Mouse (Mus musculus) layer of hippocampus, adult 9-10 months (tissue): ENCODE results near the gene Mpo.

Experiments
- DNase-seq: peaks from one replicate; pipeline ENCODE4 v3.0.0; 2022; ENCODE audit warnings: low spot score

Gene Mpo

DNA sequence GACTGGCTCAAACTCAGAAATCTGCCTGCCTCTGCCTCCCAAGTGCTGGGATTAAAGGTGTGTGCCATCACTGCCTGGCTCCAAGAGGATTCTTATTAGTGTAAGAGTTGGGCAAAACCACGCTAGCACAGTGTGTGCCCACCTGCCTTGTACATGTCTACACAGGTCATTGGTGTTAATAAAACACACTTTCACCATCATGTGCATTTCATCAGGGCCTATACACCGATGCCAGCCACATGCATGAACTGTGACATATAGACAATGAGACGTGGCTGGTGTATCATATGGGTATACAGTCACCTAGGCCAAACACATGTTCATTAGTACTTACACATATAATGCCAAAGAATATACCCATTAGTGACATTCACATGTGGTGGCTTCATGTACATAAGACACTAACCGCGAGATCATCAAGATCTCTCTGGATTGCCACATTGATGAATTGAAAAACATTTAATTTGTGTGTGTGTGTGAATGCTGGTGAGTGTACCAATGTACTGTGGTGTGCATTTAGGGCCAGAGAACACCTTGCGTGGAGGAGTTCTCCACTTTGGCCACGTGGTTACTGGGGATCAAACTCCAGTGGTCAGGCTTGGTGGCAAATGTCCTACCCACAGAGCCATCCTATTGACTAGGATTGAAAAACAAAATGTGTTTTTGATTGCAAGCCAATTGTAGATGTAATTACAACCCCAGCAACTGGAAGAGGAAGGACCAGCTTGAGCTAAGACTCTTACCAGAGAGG is 35.0 kb upstream of the Mpo start:
- no peak for DNase-seq

DNA sequence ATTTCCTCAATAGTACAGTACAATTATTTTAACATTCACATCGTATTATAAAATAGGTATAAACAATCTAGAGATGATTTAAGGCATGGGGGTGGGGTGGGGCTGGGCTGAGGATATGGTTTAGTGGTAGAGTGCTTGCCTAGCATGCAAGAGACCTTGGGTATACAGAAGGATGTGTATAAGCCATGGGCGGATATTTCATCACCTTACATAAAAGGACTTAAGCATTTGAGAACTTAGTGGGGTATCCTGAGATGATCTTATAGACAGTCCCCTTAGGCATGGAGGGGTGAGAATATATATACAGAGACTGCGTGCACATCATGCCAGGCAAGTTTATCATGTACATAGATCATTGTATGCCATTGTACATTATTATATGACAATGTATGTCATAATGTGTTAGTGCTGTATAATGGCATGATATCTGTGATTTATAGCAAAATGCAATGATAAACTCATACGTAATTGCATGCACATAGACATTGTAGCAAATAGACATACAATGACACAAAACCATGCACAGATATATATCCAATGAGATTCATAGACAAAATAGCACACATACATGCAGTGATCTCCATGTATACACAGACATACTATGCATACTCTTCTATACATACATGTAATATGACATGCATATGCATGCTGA is 34.3 kb upstream of the Mpo start:
- no peak for DNase-seq

DNA sequence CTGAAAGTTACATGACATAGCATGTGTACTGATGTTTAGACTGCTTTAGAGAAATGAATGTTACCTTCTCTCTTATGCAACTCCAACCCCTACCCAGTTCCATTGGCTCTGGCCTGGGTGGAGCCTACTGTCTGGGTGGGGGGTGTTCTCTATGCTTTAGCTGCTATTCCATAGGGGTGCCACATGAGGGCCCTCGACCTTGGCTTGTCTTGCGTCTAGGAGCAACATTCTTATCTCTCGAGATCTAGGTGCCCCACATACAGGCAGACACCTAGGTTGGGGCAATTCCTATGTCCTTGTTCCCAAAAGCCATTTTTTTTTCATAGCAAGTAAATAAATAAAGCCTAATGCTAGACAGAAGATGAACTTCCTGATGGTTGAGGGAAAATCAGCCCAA is 33.8 kb upstream of the Mpo start:
- no peak for DNase-seq

DNA sequence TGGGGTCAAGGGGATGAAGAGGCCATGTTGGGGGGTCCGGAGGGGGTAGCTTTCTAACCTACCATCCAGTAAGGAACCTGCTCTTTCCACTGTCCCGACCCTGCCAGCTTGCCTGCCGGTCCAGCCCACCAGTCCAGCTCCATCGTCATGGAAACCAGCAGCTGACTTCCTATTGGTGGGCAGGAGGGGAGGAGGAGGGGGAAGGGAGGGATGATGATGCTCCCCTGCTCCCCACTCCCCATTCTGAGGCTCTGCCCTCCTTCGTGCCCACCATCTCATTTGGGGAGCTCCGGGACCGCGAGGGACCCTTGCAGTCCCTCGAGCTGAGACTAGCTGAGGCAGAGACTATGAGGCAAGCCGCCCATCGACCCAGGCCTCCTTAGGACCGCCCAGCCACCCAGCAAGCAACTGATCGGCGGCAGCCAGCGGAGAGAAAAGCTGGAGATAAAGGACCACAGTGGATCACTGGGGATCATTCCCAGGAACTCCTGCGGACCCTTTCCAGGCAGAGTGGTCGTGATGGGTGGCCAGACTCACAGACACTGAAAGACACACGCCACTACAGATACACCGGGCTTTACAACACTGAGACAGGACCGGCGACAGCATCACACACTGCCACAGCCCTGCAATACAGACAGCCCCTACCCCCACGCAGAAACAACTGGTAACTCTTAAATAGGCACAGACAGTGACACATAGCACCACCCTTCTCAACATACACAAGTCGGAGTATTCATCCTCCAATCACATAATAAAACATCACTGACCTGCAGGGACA is 32.9 kb upstream of the Mpo start, which contains the start of gene Tspoap1:
Gene Tspoap1, plus strand, starts transcription at position 241 of the 781 bp plus-strand sequence.
- DNase-seq = no peak

DNA sequence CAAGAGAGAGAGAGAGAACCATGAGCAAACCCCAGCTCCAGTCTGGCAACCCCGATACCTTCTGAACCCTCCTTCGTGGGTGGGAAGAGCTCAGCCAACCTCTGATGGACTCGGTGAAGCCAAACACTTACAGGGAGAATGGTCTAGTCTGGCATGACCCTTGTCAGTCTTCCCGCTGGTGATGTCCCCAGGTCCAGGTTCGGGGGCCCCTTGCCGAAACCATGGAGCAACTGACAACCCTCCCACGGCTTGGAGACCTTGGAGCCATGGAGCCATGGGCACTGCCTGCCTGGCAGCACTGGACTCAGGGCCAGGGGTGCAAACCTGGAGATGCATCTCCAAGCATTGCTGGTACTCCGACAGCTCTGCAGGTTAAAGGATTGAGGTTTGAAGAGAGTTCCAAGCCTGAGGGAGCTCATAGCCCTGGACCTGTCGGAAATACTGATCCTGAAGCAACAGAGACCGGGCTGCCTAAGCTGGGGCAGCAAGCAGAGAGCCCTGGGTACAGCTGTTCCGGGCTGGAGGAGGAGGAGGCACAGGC is 32.1 kb upstream of the Mpo start:
- no peak for DNase-seq

DNA sequence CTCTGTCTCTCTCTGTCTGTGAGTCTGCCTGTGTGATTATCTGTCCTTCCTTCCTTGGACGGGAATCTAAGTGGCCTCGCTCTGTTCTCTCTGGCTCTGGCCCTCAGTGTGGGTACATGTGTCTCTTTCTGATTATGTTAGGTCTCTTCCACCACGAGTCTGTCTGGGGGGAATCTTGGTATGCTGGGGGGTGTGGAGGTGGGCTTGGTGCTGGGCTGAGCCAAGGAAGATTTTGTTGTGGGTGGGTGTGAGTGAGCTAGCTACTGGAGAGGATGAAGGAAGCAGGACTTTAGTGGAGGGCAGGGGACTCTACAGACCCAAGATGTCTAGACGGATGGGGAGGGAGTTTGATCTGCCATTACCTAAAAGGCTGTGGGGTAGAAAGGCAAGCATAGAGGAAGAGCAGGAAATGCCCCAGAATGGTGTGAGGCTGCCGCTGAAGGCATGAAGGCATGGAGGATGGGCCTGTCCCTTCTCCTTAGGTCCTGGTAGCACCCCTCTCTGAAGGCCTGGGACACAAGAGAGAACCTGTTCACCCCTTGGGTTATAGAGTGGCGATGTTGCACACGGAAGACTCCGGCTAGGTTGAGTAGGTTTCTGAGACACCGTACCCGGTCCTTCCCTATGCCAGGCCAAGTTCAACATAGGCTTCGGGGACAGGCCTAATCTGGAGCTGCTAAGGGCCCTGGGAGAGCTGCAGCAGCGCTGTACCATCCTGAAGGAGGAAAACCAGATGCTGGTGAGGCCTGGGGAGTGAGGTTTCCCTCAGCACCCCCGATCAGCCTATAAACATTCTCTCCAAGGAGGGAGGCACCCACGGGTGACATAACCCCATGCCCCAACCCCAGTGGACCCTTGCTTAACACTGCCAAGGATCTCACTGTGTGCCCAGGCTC is 31.3 kb upstream of the Mpo start:
- DNase-seq = no peak

DNA sequence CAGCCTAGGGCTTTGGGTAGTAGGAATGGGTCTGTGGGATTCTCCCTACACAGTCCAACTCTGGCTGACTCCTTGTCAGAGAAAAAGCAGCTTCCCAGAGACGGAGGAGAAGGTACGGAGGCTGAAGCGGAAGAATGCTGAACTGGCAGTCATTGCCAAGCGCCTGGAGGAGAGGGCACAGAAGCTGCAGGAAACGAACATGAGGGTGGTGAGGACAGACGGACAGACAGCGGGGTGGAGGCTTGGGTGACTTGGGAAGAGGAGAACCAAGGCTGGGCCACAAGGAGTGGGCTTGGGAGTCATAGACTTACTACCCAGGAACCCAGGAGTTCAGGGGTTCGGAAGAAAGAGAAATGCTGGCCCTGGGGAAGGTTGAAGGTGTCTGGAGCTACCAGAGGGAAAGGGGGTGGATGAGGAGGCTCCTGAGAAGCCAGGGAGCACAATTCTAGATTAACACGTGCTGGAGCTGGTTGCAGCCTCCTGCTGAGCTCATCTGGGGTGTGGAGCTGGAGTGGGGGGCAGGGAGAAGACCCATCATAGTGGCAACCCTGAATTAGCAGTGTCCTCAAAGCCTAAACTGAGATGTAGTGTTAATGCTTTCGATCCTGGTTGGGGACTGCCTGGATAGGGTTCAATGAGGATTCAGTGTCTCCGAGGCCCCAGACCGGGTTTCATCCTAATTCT is 30.5 kb upstream of the Mpo start:
- no peak for DNase-seq

DNA sequence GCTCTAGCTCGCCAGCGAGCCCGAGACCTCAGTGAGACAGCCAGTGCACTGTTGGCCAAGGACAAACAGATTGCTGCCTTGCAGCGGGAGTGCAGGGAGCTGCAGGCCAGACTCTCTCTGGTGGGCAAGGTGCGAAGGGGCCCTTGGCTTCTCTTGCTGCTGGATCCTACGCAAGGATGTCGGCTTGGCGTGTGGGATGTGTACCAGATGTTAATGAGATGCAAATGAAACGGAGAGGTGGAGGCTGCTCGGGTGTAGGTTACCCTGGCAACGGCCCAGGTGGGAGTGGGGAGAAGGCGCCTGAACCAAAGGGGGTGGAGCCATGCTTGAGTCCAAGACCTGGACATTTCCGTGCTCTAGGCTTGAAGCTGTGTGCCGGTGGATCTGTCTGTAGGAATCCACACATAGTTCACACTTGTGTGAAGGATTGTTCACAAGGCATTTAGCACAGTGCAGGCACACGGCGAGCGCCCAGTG is 29.8 kb upstream of the Mpo start:
- no peak for DNase-seq

DNA sequence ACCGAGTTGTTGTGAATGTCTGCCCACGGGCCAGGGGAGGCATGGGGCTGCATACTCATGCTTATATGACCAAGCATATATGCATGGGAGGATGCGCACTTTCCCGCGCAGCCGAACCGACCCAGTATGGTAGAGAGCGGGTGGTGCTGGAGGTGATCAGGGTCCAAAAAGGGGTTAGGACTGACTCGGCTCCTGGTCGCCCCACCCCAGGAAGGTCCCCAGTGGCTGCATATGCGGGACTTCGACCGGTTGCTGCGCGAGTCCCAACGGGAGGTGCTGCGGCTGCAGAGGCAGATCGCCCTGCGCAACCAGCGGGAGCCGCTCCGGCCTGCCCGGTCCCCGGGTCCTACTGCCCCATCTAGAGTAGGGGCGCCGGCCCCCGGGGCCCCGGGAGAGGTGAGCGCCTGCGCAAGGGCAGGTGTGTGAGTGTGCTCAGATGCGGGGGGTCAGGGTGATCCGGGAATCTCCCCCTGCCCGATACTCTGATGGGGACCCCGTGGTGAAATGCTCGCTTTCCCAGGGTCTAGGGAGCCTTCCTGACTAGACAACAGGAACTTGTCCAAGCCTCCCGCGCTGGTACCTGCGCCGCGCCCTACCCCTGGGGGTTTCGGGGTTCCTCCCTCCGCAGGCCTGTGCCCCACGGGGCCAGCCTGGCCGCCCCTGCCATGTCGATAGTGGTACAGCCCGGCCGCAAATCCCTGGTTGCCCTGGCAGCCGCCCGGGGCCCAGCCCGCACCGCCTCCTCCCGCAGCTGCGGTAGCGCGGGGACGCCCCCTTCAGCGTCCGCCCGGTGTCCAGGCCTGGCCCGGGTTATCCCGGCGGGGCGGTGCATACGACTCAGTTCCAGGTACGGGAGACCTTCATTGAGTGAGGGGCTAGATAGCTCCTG is 29.1 kb upstream of the Mpo start:
- no peak for DNase-seq

DNA sequence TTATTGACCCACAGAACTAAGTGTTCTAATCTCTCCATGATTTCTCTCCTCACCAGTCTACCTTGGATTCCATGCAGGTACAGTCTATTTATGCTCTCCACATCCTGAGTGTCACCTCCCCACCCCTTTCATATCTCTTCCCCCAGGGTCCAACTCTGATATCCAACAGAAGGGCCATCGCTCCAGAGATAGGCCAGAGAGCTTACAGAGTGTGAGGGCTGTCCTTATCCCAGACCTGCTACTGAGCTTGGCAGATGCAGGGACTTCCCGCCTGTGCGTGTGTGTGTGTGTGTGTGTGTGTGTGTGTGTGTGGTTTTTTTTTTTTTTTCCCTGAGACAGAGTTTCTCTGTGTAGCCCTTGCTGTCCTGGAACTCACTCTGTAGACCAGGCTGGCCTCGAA is 24.6 kb upstream of the Mpo start:
- DNase-seq = no peak

DNA sequence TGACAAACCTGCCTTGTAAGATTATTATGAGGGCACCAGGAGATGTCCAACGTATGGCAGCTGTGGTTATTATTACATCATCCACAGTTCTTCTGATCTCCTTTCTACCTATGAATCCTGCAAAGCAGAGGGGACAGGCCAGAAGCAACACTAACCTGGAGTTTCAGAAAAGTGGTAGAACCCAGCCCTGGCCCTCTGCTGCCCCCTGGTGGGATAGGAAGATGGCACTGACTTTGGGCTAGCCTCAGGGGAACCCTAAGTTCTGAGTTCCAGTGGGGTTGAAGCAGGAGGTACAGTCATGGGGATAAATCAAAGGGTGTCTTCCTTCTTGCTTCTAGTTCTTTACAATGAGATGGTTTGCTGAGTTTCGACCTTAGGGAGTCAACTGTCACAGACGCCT is 22.4 kb upstream of the Mpo start:
- DNase-seq = no peak

DNA sequence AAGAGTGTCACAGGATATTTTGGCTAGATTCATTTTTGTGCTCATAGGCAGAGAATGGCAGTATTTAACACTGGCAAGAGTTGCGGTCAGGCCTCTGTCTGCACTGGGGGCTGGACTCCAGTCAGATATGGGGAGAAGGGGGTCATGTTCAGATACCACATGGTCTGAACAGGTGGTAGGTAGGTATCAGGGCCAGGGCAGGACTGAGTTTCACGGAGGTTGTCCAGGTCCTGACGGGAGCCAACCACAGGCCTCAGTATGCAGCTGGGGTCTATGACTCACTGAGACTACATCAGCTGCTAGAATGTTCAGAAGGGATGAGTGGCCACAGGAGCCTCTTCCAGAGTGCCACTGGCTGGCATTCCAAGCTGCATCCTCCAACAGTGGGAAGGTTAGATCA is 21.0 kb upstream of the Mpo start:
- DNase-seq = no peak

DNA sequence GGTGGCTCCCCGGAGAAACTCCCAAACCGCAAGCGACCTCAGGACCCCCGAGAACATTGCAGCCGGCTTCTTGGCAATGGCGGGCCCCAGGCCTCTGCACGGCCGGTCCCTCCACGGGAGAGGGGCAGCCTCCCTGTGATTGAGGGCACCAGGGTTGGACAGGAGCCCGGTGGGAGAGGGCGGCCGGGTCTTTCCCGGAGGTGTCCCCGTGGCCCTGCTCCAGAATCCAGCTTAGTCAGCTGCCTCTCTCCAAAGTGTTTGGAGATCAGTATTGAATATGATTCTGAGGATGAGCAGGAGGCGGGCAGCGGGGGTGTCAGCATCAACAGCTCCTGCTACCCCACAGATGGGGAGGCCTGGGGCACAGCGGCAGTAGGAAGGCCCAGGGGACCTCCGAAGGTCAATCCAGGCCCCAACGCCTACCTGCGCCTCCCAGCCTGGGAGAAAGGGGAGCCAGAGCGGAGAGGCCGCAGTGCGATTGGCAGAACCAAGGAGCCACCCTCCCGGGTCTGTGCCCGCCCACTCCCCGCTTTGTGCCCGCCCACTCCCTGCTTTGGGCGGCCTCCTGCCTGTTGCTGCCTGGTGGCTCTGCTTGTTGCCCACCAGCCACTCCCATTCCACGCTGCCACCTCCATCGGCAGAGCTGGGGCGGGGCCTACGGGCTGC is 15.1 kb upstream of the Mpo start:
- no peak for DNase-seq

DNA sequence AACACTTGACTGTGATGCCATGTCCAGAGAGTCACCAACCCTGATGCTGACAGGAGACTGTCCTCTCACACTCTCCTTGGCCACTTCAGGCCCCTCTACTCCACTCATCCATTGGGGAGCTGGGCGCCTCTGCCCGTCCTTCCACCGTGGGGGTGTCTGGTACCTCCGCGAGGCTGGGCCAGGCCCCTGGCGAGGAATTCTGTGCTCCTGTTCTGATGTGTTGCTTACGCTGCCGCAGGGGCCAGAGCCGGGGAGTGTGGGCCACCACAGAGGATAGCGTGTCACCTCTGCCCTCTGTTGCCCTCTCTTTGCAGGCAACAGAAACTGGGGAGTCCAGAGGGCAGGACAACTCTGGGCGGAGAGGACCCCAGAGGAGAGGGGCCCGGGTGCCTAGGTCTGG is 14.5 kb upstream of the Mpo start:
- no peak for DNase-seq

DNA sequence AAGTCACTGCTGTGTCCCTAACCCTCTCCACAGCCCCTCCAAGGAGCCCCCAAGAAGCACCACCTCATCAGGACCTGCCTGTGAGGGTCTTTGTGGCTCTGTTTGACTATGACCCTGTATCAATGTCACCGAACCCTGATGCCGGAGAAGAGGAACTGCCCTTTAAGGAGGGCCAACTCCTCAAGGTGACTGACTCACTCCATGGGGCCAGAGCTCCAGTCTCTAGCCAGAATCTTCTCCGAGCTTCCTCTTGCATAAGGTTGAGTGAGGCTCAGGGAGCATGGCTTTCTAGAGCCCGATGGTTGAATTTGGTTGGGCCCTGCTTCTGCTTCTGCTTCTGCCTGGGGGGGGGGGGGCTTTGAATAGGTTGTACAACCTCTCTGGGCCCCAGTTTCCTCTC is 14.0 kb upstream of the Mpo start:
- no peak for DNase-seq

DNA sequence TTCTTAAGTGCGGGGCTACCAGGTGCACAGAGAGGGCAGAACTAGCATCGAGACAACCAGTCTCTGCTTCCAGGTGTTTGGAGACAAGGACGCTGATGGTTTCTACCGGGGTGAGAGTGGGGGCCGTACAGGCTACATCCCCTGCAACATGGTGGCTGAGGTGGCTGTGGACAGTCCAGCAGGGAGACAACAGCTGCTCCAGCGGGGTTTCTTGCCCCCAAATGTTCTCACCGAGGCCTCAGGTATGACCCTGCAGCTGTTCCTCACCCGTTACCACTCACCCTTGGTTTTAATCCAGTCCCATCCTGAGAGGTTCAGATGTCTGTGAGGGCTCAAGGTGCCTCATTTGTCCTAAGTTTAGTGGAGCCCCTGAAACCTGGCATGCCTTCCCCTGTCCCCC is 13.3 kb upstream of the Mpo start:
- DNase-seq = no peak

DNA sequence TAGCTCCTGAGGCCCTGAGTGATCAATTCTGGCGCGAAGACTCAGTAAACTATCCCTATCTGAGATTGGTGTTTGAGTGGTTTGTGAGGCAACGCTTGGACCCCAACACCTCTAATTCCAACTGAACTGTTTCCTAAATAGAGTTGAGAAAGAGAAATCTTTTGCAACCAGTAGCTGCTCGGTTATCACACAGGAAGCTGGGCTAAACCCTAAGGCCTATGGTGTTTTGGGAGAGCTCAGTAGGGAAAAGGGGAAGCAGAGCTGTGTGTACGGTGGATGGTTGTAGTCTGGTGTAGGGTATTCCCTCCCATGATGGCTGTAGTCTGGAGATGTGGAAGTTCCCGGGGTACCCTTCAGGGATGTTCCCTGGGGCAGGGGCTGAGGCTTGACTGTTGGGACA is 3.3 kb upstream of the Mpo start:
- no peak for DNase-seq

DNA sequence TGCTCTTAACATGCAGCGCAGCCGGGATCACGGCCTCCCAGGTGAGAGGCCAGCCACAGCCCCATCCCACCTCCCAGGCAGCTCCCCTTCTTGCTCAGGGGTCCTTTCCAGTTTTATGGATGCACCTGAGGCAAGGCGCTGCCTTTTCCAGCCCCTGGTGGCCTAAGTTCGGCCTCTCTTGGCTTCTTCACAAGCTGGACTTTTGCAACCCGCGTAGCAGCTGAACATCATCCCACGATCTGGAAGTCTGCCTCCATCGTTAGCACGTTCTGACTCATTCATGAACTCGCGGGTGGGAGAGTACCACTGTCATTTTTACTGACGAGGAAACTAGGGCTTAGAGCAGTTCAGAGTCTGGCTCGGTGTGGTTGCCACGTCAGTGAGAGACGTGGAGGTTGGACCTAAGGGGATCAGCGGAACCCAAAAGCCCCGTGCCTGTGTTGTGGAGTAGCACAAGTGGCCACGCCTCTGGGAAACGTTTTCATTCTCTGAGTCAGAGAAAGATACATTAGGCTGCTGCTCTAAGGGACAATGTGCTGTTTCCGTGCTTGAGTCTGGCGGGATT is 8.4 kb downstream of the Mpo start:
- no peak for DNase-seq

DNA sequence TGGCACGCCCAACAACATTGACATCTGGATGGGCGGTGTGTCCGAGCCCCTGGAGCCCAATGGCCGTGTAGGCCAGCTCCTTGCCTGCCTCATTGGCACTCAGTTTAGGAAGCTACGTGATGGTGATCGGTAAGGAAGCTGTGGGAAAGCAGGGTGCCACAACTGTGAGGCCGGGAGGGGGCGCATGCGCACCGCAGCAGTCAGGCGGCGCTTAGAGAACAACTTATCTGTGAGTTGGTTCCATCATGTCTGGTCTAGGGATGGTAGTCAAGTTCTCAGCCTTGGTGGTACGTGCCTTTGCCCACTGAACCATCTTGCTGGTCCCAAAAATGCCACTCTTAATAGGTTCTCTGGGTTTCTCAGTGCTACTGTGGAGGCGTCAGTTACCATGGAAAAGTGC is 9.2 kb downstream of the Mpo start:
- no peak for DNase-seq
